Mouse (Mus musculus) brain, adult 10 weeks (tissue): Measurements from ENCODE around the gene Fpr2. TPM values are rescaled to one million over a fixed set of nuclear protein-coding genes. Genes with fewer than 3 reads are reported as not detected.

Source experiments
- polyA plus RNA-seq: library from polyadenylated mRNA; stranded (reverse); fragments of 350-450 nt; fragmentation: Illumina TruSeq; extraction: RNeasy Lipid Tissue Mini Kit (QIAGEN cat#74804); gene quantifications from one replicate; pipeline ENCODE4 v1.2.3, GENCODE M21; 2015; ENCODE audit warnings: low read depth, low replicate concordance

Gene Fpr2
- 0.48 TPM for polyA plus RNA-seq

DNA sequence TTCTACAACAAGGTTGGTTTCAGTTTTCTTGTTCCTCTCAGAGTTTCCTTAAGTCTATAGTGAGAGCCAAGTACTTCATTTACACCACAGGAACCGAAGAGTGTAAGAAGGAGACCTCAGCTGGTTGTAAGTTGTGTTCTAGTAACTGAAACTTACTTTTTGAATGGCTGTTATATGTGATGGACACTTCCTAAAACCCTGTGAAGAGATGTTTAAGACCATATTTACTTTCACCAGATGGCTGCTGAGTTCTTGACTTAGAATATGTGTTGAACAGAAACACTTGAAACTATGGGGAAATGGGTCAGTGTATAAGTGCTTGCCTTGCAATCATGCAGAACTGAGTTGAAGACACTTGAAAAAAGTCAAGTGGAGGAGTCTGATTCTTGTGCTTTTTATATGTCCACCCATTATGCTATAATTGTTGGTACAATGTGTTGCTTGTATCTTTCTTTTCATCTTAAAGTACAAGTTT lies at the start of gene Fpr2, which contains the start of gene Fpr3:
TSS of gene Fpr2 (plus strand) at position 51 of the 475 bp plus-strand sequence.
TSS of gene Fpr3 (plus strand) at position 79 of the 475 bp plus-strand sequence.

DNA sequence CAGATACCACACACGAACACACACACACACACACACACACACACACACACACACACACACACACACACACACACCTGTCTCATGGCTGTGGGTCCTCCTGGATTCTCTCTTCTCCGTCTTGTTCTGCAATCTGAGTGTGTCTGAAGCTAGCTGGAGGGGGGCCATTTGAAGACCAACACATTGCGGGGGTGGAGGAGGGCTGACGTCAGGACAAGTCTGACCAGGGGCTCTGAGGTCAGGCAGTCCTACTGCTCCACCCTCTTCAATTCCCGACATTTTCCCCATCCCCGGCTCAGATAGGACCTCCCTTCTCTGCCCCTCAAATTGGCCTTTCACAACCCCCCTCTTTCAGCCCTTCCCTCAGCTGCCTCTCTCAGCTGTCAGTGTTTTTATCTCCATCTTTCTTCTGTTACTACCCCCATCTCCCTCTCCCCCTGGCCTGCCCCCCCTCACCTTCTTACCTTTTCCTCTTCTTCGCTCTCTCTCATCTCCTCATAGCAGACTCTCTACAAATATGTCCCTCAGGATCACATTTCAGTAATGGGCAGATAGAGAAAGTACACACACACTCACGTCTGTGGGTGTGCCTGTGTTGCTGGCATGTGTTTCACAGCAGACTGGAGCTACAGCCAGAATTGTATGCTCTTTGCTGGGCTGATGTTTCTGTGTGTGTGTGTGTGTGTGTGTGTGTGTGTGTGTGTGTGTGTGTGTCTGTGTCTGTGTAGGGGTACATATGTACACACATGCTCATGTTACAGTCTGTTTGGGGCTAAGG lies 32.4 kb upstream of the Fpr2 start, which contains the start of gene Has1:
TSS of gene Has1 (minus strand) at position 142 of the 775 bp plus-strand sequence.

DNA sequence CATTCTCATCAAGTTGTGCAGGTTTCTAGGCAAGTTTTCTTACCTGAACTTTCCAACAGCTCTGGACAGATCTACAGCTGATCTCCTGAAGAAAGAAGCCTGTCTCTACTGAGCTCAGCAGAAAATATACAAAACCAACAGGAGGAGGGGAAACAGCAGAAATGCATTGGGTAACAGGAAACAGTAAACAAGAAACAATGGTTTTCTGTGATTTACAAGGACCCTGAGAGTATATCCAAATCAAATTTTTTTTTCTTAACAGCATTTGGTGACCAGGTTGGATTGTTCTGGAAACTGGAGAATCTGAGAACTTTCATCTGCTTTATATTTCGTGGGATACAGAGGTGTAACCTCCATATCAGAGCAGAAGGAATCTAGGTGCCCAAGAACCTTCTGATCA lies 3.8 kb upstream of the Fpr2 start, which contains the start of gene Fpr1:
TSS of gene Fpr1 (minus strand) at position 101 of the 400 bp plus-strand sequence.

Other genes starting within 250 kb of the Fpr2 start
- not detected for gene Vmn2r90, start 184.1 kb upstream of the Fpr2 start, polyA plus RNA-seq
- gene Spaca6, start 60.7 kb upstream of the Fpr2 start, polyA plus RNA-seq: 51.8 TPM
- gene Has1, start 32.6 kb upstream of the Fpr2 start, polyA plus RNA-seq: 0.43 TPM
- gene Fpr1, start 3.9 kb upstream of the Fpr2 start, polyA plus RNA-seq: not detected
- not detected for gene Fpr3, start within 50 bp of the Fpr2 start, polyA plus RNA-seq
- gene Fpr-rs4, start 133.9 kb downstream of the Fpr2 start, polyA plus RNA-seq: not detected
- not detected for gene Vmn2r124, start 161.6 kb downstream of the Fpr2 start, polyA plus RNA-seq
- gene Vmn2r91, start 197.2 kb downstream of the Fpr2 start, polyA plus RNA-seq: not detected